Mouse (Mus musculus) layer of hippocampus, adult 2 months (tissue): ENCODE measurements around the gene Fth1. TPM values are rescaled to one million over a fixed set of nuclear protein-coding genes. Genes with fewer than 3 reads are reported as not detected.
"Not testable (repeated sequence)": the region's sequence is repeated elsewhere in the genome, so short reads cannot be mapped to it uniquely, and the experiment has no call there.

Experiments used
- DNase-seq, 2 experiments: peaks; one replicate each; pipeline ENCODE4 v3.0.0; 2022; ENCODE audit warnings: low spot score in 2 of 2
- H3K27ac ChIP-seq: fragments of 200-600 bp; 2 replicates; pipeline ENCODE4 v1.8.1; 2022
- H3K4me3 ChIP-seq: fragments of 200-600 bp; 2 replicates; pipeline ENCODE4 v1.8.1; 2022; ENCODE audit warnings: mild to moderate bottlenecking
- CTCF ChIP-seq: fragments of 200-600 bp; conservative IDR thresholded peaks from 2 replicates; pipeline ENCODE4 v1.8.1; 2022; ENCODE audit warnings: antibody characterized with exemption, mild to moderate bottlenecking, moderate library complexity
- total RNA-seq, 2 experiments: library from RNA; stranded (reverse); gene quantifications; 2 replicates each; pipeline ENCODE4 v1.2.3; 2021

The Fth1 gene
- total RNA-seq, 2 experiments from 2014 or later: 3,170 to 3,409 TPM

DNA sequence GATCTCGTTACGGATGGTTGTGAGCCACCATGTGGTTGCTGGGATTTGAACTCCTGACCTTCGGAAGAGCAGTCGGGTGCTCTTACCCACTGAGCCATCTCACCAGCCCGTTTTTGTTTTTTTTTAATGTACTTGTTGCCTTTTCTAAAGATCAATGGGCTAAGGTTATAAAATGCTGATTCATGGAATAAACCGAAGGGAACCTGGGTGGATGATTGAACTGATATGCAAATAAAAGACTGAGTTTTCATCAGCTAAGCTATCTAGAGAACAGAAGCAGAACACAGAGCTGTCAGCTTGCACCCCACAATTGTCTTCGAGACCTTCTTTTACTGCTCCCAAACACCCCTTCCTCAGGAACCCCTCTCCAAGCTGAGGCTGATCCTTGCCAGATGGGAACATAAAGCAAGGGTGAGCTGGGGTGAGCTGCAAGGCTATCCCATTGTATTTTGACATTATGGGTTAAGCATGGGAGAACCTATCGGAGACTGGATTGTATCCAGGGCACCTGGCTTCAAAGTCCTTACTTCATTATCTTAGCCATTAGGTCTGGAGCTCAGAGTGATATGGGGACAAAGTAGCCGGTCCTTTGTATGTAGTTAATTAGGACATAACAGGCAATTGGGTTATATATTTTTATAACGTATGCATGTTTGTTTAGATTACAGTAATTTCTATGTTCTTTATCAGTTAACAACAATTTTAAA lies 12.2 kb upstream of the Fth1 start:
- no peak for TF ChIP-seq CTCF
- Histone ChIP-seq H3K27ac (no peak overlapping the region), H3K4me3 (no peak overlapping the region)
- no peak for DNase-seq

DNA sequence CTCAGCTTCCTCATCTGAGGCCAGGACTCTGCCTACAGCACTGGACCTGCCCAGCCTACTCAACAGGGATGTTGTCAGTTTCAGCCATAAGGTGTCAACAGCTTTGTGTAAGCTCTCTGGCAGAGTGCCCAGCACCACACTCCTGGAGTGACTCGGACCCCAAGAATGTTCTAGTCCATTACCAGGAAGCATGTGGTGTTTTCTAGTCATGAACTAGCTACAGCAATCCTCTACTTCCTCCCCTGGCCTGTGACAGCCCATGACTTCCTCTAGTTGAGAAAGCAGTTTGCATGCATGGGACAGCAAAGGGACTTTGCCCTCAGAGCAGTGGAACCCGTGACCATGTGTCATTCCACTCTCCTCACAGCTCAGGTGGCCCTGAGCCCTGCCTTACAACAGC lies 5.5 kb upstream of the Fth1 start:
- not testable (repeated sequence) for H3K27ac ChIP-seq

GRCm38 (mm10) chr19:9977085-9977484 lies 3.3 kb upstream of the Fth1 start:
- no peak overlapping the region for H3K4me3 ChIP-seq
- DNase-seq: peak in 1 of 2 experiments; percentile 7
- no peak overlapping the region; the same call in 1 of the 2 replicates for H3K27ac ChIP-seq
- no peak for TF ChIP-seq CTCF

More for the DNA sequence above, 5.5 kb upstream of the Fth1 start:
- DNase-seq, H3K4me3 ChIP-seq: not testable (repeated sequence)

- peak; percentile 68 to 76 for DNase-seq
- H3K27ac ChIP-seq: peak overlapping the region; percentile 91
- H3K4me3 ChIP-seq: no peak overlapping the region
- no peak for TF ChIP-seq CTCF
Observed at GRCm38 (mm10) chr19:9978431-9978951, 1.9 kb upstream of the Fth1 start.

GRCm38 (mm10) chr19:9979156-9979555 lies 1.2 kb upstream of the Fth1 start:
- no peak for DNase-seq
- H3K27ac ChIP-seq: peak overlapping the region; percentile 91
- H3K4me3 ChIP-seq: no peak overlapping the region
- no peak for TF ChIP-seq CTCF

DNA sequence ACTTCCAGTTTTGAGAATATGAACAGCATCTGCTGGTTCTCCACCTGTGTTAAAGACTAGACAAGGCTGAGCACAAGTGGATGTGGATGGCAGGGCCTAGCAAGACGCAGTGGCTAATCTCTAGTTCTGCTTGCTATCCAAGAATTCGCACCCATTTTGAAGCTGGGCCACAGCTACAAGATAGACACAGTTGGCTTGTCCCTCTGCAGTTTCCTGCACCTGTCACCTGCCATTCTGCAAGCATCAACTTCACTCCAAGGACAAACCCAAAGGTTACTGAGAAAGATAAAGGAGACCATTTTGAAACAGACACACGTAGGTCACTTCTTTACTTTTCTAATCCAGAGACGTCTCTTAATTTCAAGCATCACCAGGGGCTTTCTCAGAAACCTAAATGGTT lies 1.2 kb downstream of the Fth1 start:
- TF ChIP-seq CTCF: no peak
- peak overlapping the region; percentile 94 for H3K27ac ChIP-seq
- H3K4me3 ChIP-seq: peak overlapping the region; percentile 79
- no peak for DNase-seq

DNA sequence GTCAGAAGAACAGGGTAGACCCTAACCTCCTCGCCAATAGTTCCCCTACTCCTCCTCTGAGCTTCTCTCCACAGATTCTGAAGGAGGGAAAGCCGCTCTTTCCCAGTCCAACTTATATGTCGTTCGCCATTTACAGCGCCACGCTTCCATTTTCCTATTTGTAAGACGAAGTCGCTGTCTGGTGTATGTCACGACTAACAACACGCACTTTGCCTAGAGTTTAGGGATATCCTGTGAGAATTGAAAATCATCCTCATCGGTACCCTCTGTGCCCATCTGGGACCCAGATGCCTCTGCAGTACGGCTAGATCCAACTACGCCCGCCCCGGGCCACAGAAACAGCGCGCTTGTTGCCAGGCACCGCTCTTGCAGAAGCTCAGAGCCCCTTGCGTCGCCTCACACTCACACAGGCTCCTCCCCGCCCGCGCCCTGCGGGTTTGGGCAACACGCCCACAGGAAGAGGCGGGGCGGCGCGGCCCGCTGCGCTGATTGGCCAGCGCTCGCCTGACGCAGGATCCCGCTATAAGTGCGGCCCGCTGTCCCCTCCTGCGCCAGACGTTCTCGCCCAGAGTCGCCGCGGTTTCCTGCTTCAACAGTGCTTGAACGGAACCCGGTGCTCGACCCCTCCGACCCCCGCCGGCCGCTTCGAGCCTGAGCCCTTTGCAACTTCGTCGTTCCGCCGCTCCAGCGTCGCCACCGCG lies 1.9 kb downstream of the Fth1 start:
- 0 out of 2 replicates have a peak, but pooled peaks have one; percentile 16 for TF ChIP-seq CTCF

GRCm38 (mm10) chr19:9982852-9983542 lies 2.6 kb downstream of the Fth1 start:
- TF ChIP-seq CTCF: no peak
- peak; percentile 44 to 62 for DNase-seq
- Histone ChIP-seq H3K27ac (peak overlapping the region; percentile 94), H3K4me3 (peak overlapping the region; percentile 79)

More for the DNA sequence above, 1.9 kb downstream of the Fth1 start:
- Histone ChIP-seq H3K4me3 (peak overlapping the region; percentile 79), H3K27ac (peak overlapping the region; percentile 94)
- peak; percentile 97 to 98 for DNase-seq

GRCm38 (mm10) chr19:9984111-9985055 lies 4.0 kb downstream of the Fth1 start:
- no peak for DNase-seq
- no peak for TF ChIP-seq CTCF
- Histone ChIP-seq H3K4me3 (peak overlapping the region; percentile 79), H3K27ac (peak overlapping the region; percentile 94)

GRCm38 (mm10) chr19:9985190-9985899 lies 4.9 kb downstream of the Fth1 start:
- Histone ChIP-seq H3K27ac (no peak overlapping the region; the same call in 1 of the 2 replicates), H3K4me3 (peak overlapping the region; percentile 79; the same call in 1 of the 2 replicates)
- TF ChIP-seq CTCF: no peak
- DNase-seq: no peak

DNA sequence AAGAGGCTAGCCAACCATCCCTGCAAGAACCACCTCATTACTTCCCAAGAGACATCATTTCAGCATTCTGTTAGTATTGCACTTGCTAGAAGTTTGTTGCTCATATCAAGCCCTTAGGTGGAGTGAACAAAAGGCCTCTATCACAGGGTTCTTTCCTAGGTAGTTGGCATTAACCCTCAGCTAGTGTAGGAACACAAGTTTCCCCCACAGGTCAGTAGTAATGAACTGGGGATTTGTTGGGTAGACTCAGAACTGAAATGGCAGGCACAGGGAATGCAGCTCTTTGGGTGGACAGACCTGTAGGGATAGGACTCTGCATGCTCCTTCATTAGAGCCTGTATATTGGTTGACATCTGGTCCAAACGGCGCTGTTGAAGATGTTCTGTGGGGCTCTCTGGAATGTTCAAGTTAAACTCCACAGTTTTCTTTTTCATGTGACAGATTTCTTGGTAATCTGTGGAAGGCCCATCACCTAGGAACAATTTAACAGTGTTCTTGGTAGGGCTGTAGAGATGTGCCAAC lies 5.6 kb downstream of the Fth1 start:
- DNase-seq: no peak
- H3K27ac ChIP-seq: no peak overlapping the region
- no peak overlapping the region for H3K4me3 ChIP-seq
- no peak for TF ChIP-seq CTCF
